Mouse (Mus musculus): ENCODE data around the gene Palm2.

Gene Palm2

DNA sequence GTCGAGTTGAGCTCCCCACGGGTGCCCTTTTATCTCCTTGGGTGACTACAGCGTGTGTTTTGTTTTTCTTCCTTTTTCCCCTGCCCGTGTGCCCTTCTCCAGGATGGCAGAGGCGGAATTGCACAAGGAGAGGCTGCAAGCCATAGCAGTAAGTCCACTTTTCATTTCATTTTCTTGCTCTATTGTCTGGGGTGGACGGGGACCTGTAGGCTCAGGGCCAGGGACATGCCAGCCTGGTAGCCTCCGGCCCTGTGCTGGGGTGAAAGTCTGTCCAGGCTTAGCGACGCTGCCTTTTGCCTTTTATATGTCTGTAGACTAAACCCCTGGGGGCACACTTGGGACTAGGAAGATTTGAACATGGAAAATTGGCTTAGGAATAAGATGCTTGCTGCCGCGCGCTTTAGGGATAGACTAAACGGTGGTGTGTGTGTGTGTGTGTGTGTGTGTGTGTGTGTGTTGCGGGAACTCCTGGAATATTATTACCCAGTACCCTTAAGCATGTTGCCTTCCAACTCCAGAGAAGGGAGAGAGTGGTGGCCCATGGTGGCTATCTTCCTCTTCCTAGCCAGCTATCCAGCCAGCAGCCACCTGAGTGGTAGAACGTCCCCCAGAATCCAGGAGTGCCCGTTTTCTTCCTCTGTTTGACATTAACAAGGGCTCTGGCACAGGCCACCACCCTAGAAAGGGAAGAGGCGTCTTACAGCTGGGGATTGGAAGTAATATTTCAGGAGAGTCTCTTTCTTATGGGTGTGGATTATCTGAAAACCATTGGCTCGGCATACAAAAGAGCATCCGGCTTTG lies 134.4 kb downstream of the Palm2 start:
- DNase-seq (ENCODE audit: low read depth, low spot score), result no peak

- no peak for DNase-seq (ENCODE audit: low read depth, low spot score)
These were observed 135.0 kb downstream of the Palm2 start for GRCm38 (mm10) chr4:57569069-57569355.

GRCm38 (mm10) chr4:57569711-57570110 lies 135.7 kb downstream of the Palm2 start:
- DNase-seq (ENCODE audit: low read depth, low spot score), result no peak

- no peak for DNase-seq (ENCODE audit: low read depth, low spot score)
These were observed 136.2 kb downstream of the Palm2 start for GRCm38 (mm10) chr4:57570229-57570628.

DNA sequence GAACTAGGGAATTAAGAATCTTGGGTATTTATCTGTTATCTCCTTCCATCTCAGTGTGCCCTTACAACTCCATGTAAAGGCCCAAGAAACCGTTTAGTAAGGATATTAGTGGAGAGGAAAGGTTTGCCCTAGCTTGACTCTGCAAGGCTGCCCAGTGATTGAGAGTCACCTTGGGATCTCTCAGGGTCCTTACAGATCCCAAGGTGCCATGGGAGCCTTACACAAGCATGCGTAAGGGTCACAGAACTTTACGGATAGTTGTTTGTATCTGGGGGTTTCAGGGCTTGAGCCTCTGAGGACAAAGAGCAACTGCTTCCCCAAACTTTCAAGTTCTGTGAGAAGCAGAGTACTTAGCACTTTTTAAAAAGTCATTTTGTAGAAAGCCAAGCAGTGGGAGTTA lies 140.1 kb downstream of the Palm2 start:
- no peak for DNase-seq (ENCODE audit: low read depth, low spot score)

GRCm38 (mm10) chr4:57574646-57575045 lies 140.6 kb downstream of the Palm2 start:
- DNase-seq (ENCODE audit: low read depth, low spot score), result no peak

- DNase-seq (ENCODE audit: low read depth, low spot score), result no peak
These were observed 141.6 kb downstream of the Palm2 start for GRCm38 (mm10) chr4:57575686-57576085.

GRCm38 (mm10) chr4:57576095-57576494 lies 142.0 kb downstream of the Palm2 start:
- no peak for DNase-seq (ENCODE audit: low read depth, low spot score)

GRCm38 (mm10) chr4:57579683-57580082 lies 145.6 kb downstream of the Palm2 start:
- no peak for DNase-seq (ENCODE audit: low read depth, low spot score)

GRCm38 (mm10) chr4:57585281-57585800 lies 151.3 kb downstream of the Palm2 start:
- no peak for DNase-seq (ENCODE audit: low read depth, low spot score)

- no peak for DNase-seq (ENCODE audit: low read depth, low spot score)
These were observed 153.0 kb downstream of the Palm2 start for GRCm38 (mm10) chr4:57586933-57587658.

DNA sequence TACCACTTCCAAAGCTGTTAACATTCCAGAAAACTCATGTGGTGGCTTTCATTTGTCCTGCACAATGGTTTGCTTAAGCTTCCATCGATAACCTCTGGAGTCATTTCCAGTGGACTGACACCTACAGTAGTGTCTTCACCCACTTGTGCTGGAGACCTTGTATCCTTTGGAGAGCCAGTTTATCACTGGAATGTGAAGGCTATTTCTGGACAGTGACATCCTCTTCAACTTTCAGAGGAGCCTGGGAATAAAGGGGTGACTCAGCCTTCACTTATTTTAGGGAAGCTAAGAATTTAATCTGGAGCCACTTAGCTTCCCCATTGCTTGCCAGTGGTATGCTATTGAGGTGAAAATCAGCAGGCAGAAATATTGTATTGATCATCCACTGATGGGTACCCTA lies 154.3 kb downstream of the Palm2 start:
- no peak for DNase-seq (ENCODE audit: low read depth, low spot score)

- DNase-seq (ENCODE audit: low read depth, low spot score), result no peak
These were observed 158.7 kb downstream of the Palm2 start for GRCm38 (mm10) chr4:57592751-57593150.

- DNase-seq (ENCODE audit: low read depth, low spot score), result no peak
These were observed 165.9 kb downstream of the Palm2 start for GRCm38 (mm10) chr4:57599946-57600345.

GRCm38 (mm10) chr4:57600685-57601457 lies 166.8 kb downstream of the Palm2 start:
- no peak for DNase-seq (ENCODE audit: low read depth, low spot score)

DNA sequence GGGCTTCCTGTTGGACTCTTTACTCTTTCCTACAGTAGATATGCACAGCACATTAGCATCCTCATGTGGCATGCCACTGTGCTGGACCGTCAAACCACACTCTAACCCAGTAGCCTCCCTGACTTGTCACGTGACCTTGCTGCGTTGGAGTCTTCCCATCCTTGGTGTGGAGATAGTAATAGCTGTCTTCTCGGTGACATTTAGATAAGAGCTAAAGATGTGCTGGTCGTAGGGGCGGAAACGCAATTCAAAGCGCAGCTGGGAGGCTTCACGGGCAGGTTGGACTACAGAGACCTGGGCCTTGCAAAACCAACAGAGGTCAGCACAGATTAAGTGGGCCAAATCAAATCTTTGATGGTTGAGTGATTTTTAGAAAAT lies 167.4 kb downstream of the Palm2 start:
- no peak for DNase-seq (ENCODE audit: low read depth, low spot score)

DNA sequence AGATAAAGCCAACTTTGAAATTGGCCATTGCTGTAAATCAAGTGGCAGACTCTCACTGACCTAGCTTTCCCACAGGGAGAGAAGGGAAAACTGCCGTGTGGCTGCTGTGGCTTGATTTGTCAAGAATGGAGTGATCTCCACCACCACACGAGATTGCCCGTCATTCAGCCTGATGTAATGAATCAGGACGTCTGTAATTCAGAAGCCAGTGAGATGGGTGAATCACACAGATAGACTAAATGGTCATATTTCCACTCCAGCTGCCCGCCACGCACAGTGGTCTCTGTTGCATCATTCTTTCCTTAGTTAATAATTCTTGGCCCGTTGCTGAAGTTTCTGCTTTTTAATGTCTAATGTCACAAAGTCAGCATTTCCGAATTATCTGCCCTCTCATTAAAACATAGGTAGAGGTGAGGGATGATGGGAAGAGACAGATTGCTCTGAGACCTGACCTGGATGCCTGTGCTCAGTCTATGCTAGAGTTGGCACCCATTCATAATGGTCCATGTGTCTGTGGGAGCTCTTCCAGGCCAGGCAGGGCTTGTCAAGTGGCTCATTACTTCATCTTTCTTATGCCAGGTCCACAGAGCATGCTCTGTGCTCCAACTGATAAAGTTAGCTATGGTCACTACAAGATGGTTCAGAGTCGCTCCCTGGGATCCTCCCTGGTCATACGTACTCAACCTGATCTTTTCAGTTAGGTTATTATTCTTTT lies 168.0 kb downstream of the Palm2 start:
- DNase-seq (ENCODE audit: low read depth, low spot score), result no peak

- no peak for DNase-seq (ENCODE audit: low read depth, low spot score)
These were observed 172.2 kb downstream of the Palm2 start for GRCm38 (mm10) chr4:57606258-57606657.

DNA sequence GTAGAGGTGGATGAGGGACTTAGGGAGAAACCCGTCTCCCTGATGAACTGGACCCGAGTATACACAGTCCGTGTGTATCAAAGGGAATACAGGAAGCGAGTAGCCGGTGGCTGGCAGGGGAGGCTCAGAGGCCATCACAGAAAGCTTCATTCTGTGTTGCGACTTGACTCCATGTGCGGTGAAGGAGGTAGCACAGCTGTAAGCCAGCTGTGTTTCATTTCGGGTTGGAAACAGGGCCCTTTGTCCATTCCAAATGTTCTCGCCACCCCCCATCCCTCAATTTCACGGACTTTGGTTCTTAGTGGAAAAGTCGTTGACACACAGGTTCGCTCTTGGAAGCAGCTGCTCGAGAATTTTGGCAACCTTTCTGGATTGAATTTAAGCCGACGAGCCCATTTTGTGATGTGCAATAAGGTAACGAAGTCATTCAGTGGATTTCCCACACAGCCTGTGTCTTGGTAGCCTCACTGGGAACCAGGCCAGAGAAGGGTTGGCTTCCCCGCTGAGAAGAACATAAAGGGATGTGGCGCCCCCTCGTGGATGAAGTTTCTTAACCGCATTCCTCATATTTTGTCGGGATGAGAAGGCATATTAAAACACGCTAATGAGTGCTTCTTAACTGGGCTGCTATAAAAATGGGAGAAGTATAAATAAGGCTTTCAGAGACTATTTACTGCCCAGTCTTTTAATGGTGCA lies 173.3 kb downstream of the Palm2 start:
- peak; percentile 66 for DNase-seq (ENCODE audit: low read depth, low spot score)

DNA sequence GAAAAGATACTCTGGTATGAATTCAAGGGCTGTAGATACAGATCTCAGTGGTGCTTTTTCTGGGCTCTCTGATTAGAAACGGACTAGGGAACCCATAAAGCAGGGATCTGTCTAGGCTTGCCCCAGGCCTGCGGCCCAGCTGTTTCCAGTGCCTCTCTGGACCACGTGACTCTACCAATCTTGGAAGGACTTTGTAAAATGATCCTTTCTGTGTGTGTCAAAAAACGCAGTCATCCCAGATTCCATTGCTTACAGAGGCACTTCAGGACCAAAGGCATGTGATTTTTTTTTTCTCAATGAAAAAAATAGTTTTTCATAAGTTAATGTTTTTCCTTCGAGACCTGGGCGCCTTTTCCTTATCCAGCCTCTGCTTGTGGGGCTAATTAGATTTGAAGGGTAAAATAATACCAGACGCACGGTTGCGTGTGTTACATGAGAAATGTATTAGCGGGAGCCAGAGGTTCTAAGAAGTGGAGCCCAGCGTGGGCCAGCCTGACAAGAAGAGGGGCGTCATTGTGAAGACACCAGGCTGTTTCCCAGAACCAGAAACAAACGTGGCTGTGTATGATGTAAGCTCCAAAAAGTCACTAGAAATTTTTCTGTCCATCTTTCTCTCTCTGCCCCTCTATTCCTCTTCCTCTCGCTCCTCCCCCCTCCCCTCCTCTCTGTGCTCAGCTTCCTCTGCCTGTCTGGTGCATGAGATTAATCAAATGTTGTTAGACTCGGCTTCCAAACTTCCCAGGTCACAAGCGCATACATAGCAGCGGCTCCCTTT lies 177.4 kb downstream of the Palm2 start:
- no peak for DNase-seq (ENCODE audit: low read depth, low spot score)
